Mouse (Mus musculus): ENCODE results near the gene Vmn1r220. TPM values are rescaled to one million over a fixed set of nuclear protein-coding genes. Genes with fewer than 3 reads are reported as not detected.

The Vmn1r220 gene
- not detected in 2 replicates for polyA plus RNA-seq (2012; rRNA removed)

DNA sequence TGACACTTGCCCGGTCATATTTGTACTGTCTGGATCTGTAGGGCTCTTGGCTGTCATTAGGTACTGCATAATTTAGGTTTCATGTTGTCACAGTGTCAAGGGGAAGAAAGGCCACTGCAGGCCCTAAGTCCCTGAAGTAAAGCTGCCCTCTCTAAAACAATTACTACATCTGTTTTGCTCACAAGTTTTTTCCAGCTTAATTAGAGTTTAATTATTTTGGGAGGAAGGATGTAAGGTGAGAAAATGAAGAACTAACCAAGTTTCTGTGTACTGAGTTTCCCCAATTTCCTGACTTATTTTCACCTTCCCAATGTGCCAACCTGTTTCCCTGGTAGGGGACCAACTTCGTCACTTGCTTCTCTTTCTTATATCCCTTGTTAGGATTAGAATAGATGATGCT is at the start of gene Vmn1r220:
Vmn1r220 (minus strand) TSS at position 101 of the 400 bp plus-strand sequence.

GRCm38 (mm10) chr13:23235847-23236246 is 48.1 kb upstream of the Vmn1r220 start, which contains the start of gene Vmn1r222:
TSS of gene Vmn1r222 (minus strand) at chr13:23235947.

GRCm38 (mm10) chr13:23213827-23214226 is 26.1 kb upstream of the Vmn1r220 start, which contains the start of gene Vmn1r221:
TSS of gene Vmn1r221 (plus strand) at chr13:23214127.

GRCm38 (mm10) chr13:23159012-23159411 is 28.8 kb downstream of the Vmn1r220 start, which contains the start of gene Vmn1r219:
TSS of gene Vmn1r219 (plus strand) at chr13:23159312.

GRCm38 (mm10) chr13:23133099-23133498 is 54.7 kb downstream of the Vmn1r220 start, which contains the start of gene Vmn1r218:
TSS of gene Vmn1r218 (plus strand) at chr13:23133155.

Other genes starting within 250 kb of the Vmn1r220 start
- not detected in 2 replicates for gene Vmn1r213, start 180.3 kb downstream of the Vmn1r220 start, polyA plus RNA-seq (2012; rRNA removed)
- gene Vmn1r214, start 157.6 kb downstream of the Vmn1r220 start, polyA plus RNA-seq (2012; rRNA removed) = not detected in 2 replicates
- gene Vmn1r215, start 120.0 kb downstream of the Vmn1r220 start, polyA plus RNA-seq (2012; rRNA removed) = not detected in 2 replicates
- gene Vmn1r217, start 69.7 kb downstream of the Vmn1r220 start, polyA plus RNA-seq (2012; rRNA removed) = not detected in 2 replicates
- gene Vmn1r218, start 54.8 kb downstream of the Vmn1r220 start, polyA plus RNA-seq (2012; rRNA removed) = not detected in 2 replicates
- gene Vmn1r219, start 28.7 kb downstream of the Vmn1r220 start, polyA plus RNA-seq (2012; rRNA removed) = not detected in 2 replicates
- not detected in 2 replicates for gene Vmn1r221, start 26.2 kb upstream of the Vmn1r220 start, polyA plus RNA-seq (2012; rRNA removed)
- gene Vmn1r222, start 48.0 kb upstream of the Vmn1r220 start, polyA plus RNA-seq (2012; rRNA removed) = not detected in 2 replicates
- gene Vmn1r223, start 59.2 kb upstream of the Vmn1r220 start, polyA plus RNA-seq (2012; rRNA removed) = not detected in 2 replicates
- gene Zfp322a, start 181.2 kb upstream of the Vmn1r220 start, polyA plus RNA-seq (2012; rRNA removed) = 0.86 and 1.1 TPM in 2 replicates
- 2.5 and 3.4 TPM in 2 replicates for gene Abt1, start 235.9 kb upstream of the Vmn1r220 start, polyA plus RNA-seq (2012; rRNA removed)

Data from ovary, adult 2 months (tissue).